Mouse (Mus musculus) left cerebral cortex, adult 2 months (tissue): ENCODE measurements around the gene Nat9. TPM values are rescaled to one million over a fixed set of nuclear protein-coding genes. Genes with fewer than 3 reads are reported as not detected.
A peak's percentile ranks its signal among the peaks of the same experiment; 100 is the strongest.

Experiments
- DNase-seq, 2 experiments: peaks; one replicate each; pipeline ENCODE4 v3.0.0; 2021 to 2022; ENCODE audit warnings: low spot score in 2 of 2, mixed read lengths in 1 of 2; ENCODE audit errors: extremely low spot score in 1 of 2
- H3K27ac ChIP-seq: fragments of 200-600 bp; 2 replicates; pipeline ENCODE4 v1.8.1; 2022
- H3K4me3 ChIP-seq: fragments of 200-600 bp; 2 replicates; pipeline ENCODE4 v1.8.1; 2022
- CTCF ChIP-seq: fragments of 200-600 bp; IDR thresholded peaks from 2 replicates; pipeline ENCODE4 v1.8.1; 2022; ENCODE audit warnings: antibody characterized with exemption, mild to moderate bottlenecking, moderate library complexity
- intact Hi-C: fragments of 180-260 bp; cut with DNase I; formaldehyde crosslinking; loops from one replicate; pipeline ENCODE4 v1.15.1; 2025
- total RNA-seq, 2 experiments: library from RNA; stranded (reverse); gene quantifications; 2 replicates each; pipeline ENCODE4 v1.2.3; 2021

Gene Nat9
- total RNA-seq, 2 experiments from 2014 or later, result 23.1 to 25.6 TPM

DNA sequence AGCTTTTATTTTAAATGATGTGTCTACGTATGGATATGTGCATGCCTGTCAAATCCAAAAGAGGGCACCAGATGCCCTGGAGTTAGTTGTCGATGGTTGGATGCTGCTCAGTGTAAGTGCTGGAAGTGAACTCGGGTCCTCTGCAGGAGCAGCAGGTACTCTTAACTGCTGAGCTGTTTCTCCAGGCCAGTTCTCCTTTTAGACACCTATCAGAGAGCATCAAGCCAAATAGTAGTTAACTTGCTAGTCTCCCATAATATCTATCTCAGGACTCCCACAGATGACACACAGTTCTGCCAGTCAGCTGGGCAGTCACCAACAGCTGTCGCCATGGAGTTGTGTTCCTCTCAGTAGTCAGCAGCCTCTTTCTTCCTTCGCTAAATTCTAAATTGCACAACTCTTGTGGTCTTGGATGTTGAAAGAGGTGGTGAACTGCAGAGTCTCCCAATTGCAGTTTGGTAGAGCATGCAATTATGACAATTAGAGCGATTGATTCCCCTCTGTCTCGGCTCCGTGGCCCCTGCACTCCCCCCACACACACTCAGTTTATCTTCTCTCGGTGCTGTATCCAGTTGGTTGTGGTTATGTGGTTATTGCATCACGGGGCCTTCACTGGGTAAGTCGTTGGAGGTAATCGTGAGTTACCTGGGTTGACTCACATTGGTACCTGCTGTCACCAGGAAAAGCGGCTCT is 1.0 kb upstream of the Nat9 start:
- no peak overlapping the region for H3K27ac ChIP-seq
- DNase-seq, result no peak
- no peak overlapping the region for H3K4me3 ChIP-seq
- intact Hi-C loops, result no loop called here
- no peak for TF ChIP-seq CTCF

GRCm38 (mm10) chr11:115187224-115187639 is 427 bp downstream of the Nat9 start, which contains the start of gene Tmem104:
Gene Tmem104 (plus strand): TSS chr11:115187487.
- intact Hi-C loops, result no loop called here
- TF ChIP-seq CTCF, result no peak; the same call in 1 of the 2 replicates
- peak within 1 kb of the TSS; percentile 69 for H3K4me3 ChIP-seq
- DNase-seq, result peak; percentile 100
- peak within 1 kb of the TSS; percentile 88 for H3K27ac ChIP-seq

DNA sequence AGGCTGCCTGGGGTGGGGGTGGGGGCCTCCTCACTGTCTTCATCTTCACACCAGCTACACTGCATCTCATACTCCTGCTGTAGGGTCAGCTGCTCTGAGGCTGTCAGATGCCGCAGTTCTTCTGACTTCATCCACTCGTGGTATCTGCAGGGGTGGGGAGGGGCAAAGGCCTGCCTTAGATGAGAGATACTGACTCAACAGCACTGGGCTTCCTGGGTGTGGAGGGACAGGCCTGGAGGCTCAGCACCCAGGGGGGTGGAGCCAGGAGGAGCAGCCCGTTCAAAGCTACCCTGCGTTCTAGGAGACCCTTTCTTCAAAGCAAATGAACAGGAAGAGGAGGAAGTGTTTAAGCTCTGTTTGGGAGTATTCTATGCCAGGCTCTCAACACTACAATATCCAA is 2.7 kb downstream of the Nat9 start:
- no peak overlapping the region for H3K27ac ChIP-seq
- no peak for DNase-seq
- H3K4me3 ChIP-seq, result no peak overlapping the region
- intact Hi-C loops, result no loop called here
- TF ChIP-seq CTCF, result no peak

DNA sequence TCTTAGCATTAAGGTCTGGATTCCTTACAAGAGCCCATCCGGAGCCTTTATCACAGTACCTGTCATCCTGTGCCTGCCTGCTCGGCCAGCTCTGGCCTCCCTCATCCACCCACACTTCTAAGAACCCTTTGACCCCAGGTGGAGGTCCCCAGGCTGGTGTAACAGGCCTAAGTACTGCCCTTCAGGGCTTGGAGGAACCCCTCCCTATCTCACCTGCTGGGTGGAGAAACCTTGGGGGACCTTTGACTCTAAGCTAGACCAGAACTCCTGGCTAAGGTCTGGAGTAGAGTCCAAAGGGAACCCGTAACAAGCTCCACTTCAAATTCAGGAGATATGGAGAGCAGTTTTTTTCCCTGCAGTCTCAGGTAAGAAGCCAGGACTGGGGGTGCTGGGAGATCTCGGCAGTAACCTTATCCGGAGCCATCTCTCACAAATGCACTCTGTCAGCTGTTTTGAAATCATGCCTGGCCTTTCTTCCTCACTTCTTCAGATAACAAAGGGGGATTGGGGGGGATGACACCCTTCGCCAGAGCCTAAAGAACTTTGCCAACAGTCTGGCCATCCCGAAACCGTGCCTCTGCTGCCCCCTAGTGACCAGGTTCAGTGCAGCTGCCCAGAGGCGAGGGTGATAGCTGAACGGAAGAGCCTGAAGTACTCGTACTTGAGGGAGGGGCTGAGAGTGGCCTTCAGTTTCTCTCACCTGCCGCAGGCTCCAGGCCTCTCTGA is 5.6 kb downstream of the Nat9 start:
- H3K27ac ChIP-seq, result no peak overlapping the region
- peak; percentile 68 to 79 for DNase-seq
- TF ChIP-seq CTCF, result peak; percentile 82
- intact Hi-C loops, result loop anchor here (1.0 to 2.0 kb wide), 2 partner anchors 21 to 101 kb away; no protein-coding TSS in a partner anchor
- no peak overlapping the region for H3K4me3 ChIP-seq

- no peak for TF ChIP-seq CTCF
- Histone ChIP-seq H3K4me3 (no peak overlapping the region), H3K27ac (no peak overlapping the region)
- no peak for DNase-seq
- intact Hi-C loops, result no loop called here
Measured at GRCm38 (mm10) chr11:115179881-115180280, 7.8 kb downstream of the Nat9 start.

DNA sequence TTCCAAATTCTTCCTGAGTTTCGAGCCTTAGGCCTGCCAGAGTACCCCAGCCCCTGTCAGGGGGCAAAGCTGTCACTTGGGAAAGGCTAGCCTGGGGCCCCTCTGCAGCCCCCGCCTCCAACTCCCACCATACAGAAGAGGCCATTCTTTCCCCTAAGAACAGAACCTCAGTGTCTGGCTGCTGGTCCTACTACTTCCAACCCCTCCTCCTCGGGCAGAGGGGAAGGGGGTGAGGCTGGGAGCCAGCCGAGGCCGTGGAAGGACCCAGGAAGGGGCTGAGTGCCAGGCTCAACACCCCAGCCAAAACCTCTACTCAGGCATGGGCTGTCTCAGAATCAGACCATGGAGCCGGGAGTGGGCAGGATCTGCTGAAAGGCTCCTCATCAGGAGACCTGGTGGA is 8.5 kb downstream of the Nat9 start:
- Histone ChIP-seq H3K4me3 (no peak overlapping the region), H3K27ac (no peak overlapping the region)
- DNase-seq, result peak in 1 of 2 experiments; percentile 45

GRCm38 (mm10) chr11:115178766-115179165 is 8.9 kb downstream of the Nat9 start:
- TF ChIP-seq CTCF, result no peak
- no peak overlapping the region for H3K27ac ChIP-seq
- DNase-seq, result no peak
- H3K4me3 ChIP-seq, result no peak overlapping the region
- intact Hi-C loops, result no loop called here

More for the DNA sequence above, 8.5 kb downstream of the Nat9 start:
- intact Hi-C loops, result no loop called here
- no peak for TF ChIP-seq CTCF

- H3K27ac ChIP-seq, result no peak overlapping the region
- DNase-seq, result no peak
- no peak for TF ChIP-seq CTCF
- no peak overlapping the region for H3K4me3 ChIP-seq
- intact Hi-C loops, result no loop called here
Measured at GRCm38 (mm10) chr11:115177559-115178195, 10.0 kb downstream of the Nat9 start.

DNA sequence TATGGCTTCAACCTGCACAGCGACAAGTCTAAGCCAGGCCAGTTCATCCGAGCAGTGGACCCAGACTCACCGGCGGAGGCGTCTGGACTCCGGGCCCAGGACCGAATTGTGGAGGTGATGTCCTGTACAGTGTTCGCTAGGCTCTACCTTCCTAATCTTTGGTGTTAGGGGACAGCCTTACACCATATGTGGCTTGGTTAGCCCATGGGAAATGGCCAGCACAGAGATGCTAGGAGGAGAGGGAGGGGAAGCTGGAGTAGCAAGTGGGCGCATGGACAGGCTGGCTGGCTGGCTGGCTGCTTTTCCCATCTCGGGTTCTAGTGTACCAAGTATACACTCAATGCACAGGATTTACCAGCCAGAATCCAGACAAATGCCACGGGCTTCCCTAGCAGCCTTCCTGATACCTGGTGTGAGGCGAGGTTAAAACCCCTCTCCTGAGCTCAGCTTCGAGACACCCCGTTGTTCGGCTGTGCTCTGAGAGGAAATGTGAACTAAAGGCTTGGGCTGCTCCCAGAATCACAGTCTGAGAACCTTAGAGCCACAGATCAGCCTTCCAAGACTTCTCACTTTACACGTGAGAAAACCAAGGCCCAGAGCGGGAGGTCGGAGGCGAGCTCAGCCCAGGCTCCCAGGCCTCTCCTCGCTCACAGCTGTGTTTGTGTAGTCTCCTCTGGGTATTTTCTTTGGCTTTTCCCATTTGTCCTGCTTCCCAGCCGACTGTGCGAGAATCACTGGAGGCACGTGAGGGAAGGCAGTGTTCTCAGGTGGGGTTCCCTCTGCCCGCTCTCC is 11.1 kb downstream of the Nat9 start:
- no peak overlapping the region for H3K27ac ChIP-seq
- intact Hi-C loops, result no loop called here

GRCm38 (mm10) chr11:115173549-115174339 is 13.9 kb downstream of the Nat9 start:
- DNase-seq, result no peak
- Histone ChIP-seq H3K4me3 (no peak overlapping the region), H3K27ac (no peak overlapping the region)
- no peak for TF ChIP-seq CTCF
- intact Hi-C loops, result no loop called here

More for the DNA sequence above, 11.1 kb downstream of the Nat9 start:
- H3K4me3 ChIP-seq, result no peak overlapping the region
- TF ChIP-seq CTCF, result no peak
- no peak for DNase-seq

GRCm38 (mm10) chr11:115172825-115173287 is 14.8 kb downstream of the Nat9 start:
- Histone ChIP-seq H3K4me3 (no peak overlapping the region), H3K27ac (no peak overlapping the region)
- intact Hi-C loops, result no loop called here
- DNase-seq, result peak in 1 of 2 experiments; percentile 42
- TF ChIP-seq CTCF, result no peak
